Mouse (Mus musculus) lung, adult 2 months (tissue): ENCODE results near the gene Arl4d.

Experiments
- CTCF ChIP-seq: fragments of 200-500 bp; IDR thresholded peaks from 2 replicates; pipeline ENCODE4 v1.5.1; 2011; ENCODE audit warnings: mild to moderate bottlenecking, low read length, control low read depth; ENCODE audit not compliant: insufficient read depth
- POLR2A ChIP-seq: fragments of 200-500 bp; IDR thresholded peaks from 2 replicates; pipeline ENCODE4 v1.6.1; 2011; ENCODE audit warnings: low read depth, mild to moderate bottlenecking, control low read depth, low read length, borderline replicate concordance; ENCODE audit errors: extremely low read depth

GRCm38 (mm10) chr11:101670334-101670733 is 5.0 kb downstream of the Arl4d start:
- no peak for TF ChIP-seq CTCF
- TF ChIP-seq POLR2A = no peak
